17 mouse cellular contexts compared by ENCODE assay signal in genomic region chr14:83949696-83950095, GRCm38 (mm10).
"Had no signal": no experiment of that assay in that cellular context is flagged by ENCODE, and none has a peak within 500 bp of the region (broad histone marks: within the 10 kb centered on the region; RNA-seq: fewer than 3 reads in every experiment).

No protein-coding gene starts in this region.

- DNase-seq: kidney, adult 11 months; kidney, adult 8-10 months; kidney, postnatal 10 days; kidney, postnatal 36 days; layer of hippocampus, postnatal 36 days; liver, embryonic 13.5 days; lung, embryonic 14.5 days; right cerebral cortex, postnatal 25 days; spleen, adult 18-20 months; thymus, postnatal 25 days had no signal

- H3K27ac ChIP-seq: kidney, embryonic 15.5 days; left cerebral cortex, adult 2 months; liver, embryonic 13.5 days; macrophage; midbrain, embryonic 10.5 days; midbrain, embryonic 15.5 days; stomach, embryonic 15.5 days had no signal

- H3K4me2 ChIP-seq: kidney, embryonic 15.5 days; liver, embryonic 13.5 days; lung, embryonic 14.5 days; midbrain, embryonic 15.5 days; stomach, embryonic 15.5 days had no signal

- H3K27me3 ChIP-seq: kidney, embryonic 15.5 days; liver, embryonic 13.5 days; midbrain, embryonic 15.5 days; stomach, embryonic 15.5 days had no signal

- H3K36me3 ChIP-seq: kidney, embryonic 15.5 days; liver, embryonic 13.5 days; midbrain, embryonic 10.5 days; midbrain, embryonic 15.5 days; stomach, embryonic 15.5 days had no signal

- ATAC-seq: lung, postnatal 0 days; midbrain, embryonic 15.5 days had no signal

- H3K4me1 ChIP-seq: kidney, embryonic 15.5 days; liver, embryonic 13.5 days; midbrain, embryonic 10.5 days; midbrain, embryonic 15.5 days; stomach, embryonic 15.5 days had no signal

- H3K9ac ChIP-seq: kidney, embryonic 15.5 days; liver, embryonic 13.5 days; lung, embryonic 14.5 days; midbrain, embryonic 15.5 days; stomach, embryonic 15.5 days had no signal

- H3K4me3 ChIP-seq: kidney, embryonic 15.5 days; left cerebral cortex, adult 2 months; liver, embryonic 13.5 days; midbrain, embryonic 10.5 days; midbrain, embryonic 15.5 days; stomach, embryonic 15.5 days had no signal

- H3K9me3 ChIP-seq: kidney, embryonic 15.5 days; liver, embryonic 13.5 days; midbrain, embryonic 10.5 days; midbrain, embryonic 15.5 days; stomach, embryonic 15.5 days had no signal
